Mouse (Mus musculus) mesoderm, embryonic 11.5 days (tissue): ENCODE results near the gene Capn8.

Experiments used
- DNase-seq: peaks from one replicate; pipeline ENCODE4 v3.0.0-alpha.2; 2012; ENCODE audit warnings: low read depth, low spot score

Gene Capn8

DNA sequence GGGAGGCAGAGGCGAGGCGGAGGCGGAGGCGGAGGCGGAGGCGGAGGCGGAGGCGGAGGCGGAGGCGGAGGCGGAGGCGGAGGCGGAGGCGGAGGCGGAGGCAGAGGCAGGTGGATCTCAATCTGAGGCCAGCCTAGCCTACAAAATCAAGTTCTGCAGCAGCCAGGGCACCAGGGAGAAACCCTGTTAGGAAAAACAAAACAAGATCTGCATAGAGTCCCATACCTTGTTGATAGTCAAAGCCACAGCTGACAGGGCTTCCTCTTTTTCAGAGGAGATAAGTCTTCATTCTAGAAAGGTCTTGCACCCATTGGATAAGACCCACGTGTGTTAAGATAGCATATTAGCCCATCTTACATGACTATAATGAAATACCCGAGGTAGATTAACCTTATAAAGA lies 113.3 kb downstream of the Capn8 start:
- DNase-seq: no peak

DNA sequence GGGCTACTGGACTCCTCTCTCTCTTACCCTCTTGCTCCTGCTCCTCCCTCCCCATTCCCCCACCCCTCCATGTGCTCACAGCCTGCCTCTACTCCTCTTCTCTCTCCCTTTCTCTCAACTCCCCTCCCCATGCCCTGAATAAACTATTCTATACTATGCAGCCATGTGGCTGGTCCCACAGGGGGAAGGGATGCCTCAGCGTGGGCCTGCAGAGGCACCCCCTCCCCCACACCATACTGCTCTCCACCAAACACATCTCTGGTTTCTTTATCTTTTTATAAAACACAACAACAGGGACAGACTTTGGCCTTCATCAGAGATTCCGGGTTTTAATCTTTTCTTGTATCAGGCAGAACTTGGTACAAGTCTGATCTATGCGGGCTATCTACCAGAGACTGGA lies 114.4 kb downstream of the Capn8 start:
- DNase-seq: no peak

DNA sequence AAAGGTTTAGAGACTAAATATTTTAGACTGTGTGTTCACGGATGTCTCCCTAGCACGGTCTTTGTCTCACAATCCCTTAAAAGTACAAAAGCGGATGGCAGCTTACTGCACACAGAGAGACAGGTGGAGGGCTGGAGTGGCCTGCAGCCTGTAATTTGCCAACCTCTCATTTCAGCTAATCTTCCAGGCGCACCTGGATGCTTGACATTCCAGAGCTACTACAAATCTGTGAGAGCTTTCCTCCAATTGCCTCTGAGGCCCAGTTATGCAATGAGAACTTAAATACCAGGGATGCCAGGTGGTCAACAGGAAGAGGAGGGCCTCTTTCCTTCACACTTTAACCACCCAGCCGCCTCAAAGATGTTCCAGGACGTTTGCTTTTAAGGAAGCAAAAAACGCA lies 114.8 kb downstream of the Capn8 start:
- DNase-seq: no peak
